Mouse (Mus musculus) stomach, embryonic 14.5 days (tissue): ENCODE measurements around the gene Gkap1. TPM values are rescaled to one million over a fixed set of nuclear protein-coding genes. Genes with fewer than 3 reads are reported as not detected.

Experiments
- ATAC-seq: fragments of 200-750 bp; cut with Nextera tagmentation; 2 replicates; pipeline ENCODE4 v1.8.0; 2017; ENCODE audit warnings: low read depth, moderate TSS enrichment; ENCODE audit not compliant: insufficient number of reproducible peaks, insufficient read depth, low FRiP score
- H3K27ac ChIP-seq: fragments of 300-500 bp; sonication (generic); 2 replicates; pipeline ENCODE4 v1.5.1; 2014; ENCODE audit warnings: mild to moderate bottlenecking, low read length, moderate library complexity, mixed read lengths
- H3K27me3 ChIP-seq: fragments of 300-500 bp; sonication (generic); 2 replicates; pipeline ENCODE4 v1.6.1; 2014; ENCODE audit warnings: low read length, control low read depth, mixed read lengths; ENCODE audit not compliant: control insufficient read depth, insufficient read depth
- H3K36me3 ChIP-seq: fragments of 300-500 bp; sonication (generic); 2 replicates; pipeline ENCODE4 v1.6.1; 2014; ENCODE audit warnings: mild to moderate bottlenecking, control low read depth, low read length, moderate library complexity, mixed read lengths; ENCODE audit not compliant: control insufficient read depth, insufficient read depth
- H3K4me1 ChIP-seq: fragments of 300-500 bp; sonication (generic); 2 replicates; pipeline ENCODE4 v1.6.1; 2014; ENCODE audit warnings: low read length, control low read depth, mixed read lengths; ENCODE audit not compliant: control insufficient read depth, insufficient read depth
- H3K4me2 ChIP-seq: fragments of 300-500 bp; sonication (generic); replicated peaks from 2 replicates; pipeline ENCODE4 v1.6.1; 2014; ENCODE audit warnings: low read depth, low read length, control low read depth
- H3K4me3 ChIP-seq: fragments of 300-500 bp; sonication (generic); 2 replicates; pipeline ENCODE4 v1.5.1; 2014; ENCODE audit warnings: low read depth, low read length, control low read depth
- H3K9ac ChIP-seq: fragments of 300-500 bp; sonication (generic); replicated peaks from 2 replicates; pipeline ENCODE4 v1.6.1; 2014; ENCODE audit warnings: low read depth, mild to moderate bottlenecking, control low read depth, low read length, moderate library complexity, mixed read lengths
- H3K9me3 ChIP-seq: fragments of 300-500 bp; sonication (generic); 2 replicates; pipeline ENCODE4 v1.6.1; 2016; ENCODE audit warnings: low read depth, low read length, control low read depth; ENCODE audit not compliant: control insufficient read depth
- WGBS: fragments of 180-500 bp; shearing (Covaris S2); extraction: QIAGEN DNeasy Blood & Tissue Kit; methylation state at CpG from one replicate; pipeline ENCODE4 v1.1.7; 2014; 5-methylcytosine and 5-hydroxymethylcytosine counted together
- microRNA-seq: library from miRNA; unstranded; fragments of <30 nt; microRNA quantifications from one replicate; pipeline ENCODE4, GENCODE M21; 2016
- polyA plus RNA-seq: library from polyadenylated mRNA; unstranded; fragments of >200 nt; fragmentation: Nextera tagmentation; extraction: Ambion mirVana; gene quantifications from 2 replicates; pipeline ENCODE4 v1.2.1, GENCODE M21; 2014

Gene Gkap1
- polyA plus RNA-seq, 1 experiment from 2014 or later: 26.0 TPM

DNA sequence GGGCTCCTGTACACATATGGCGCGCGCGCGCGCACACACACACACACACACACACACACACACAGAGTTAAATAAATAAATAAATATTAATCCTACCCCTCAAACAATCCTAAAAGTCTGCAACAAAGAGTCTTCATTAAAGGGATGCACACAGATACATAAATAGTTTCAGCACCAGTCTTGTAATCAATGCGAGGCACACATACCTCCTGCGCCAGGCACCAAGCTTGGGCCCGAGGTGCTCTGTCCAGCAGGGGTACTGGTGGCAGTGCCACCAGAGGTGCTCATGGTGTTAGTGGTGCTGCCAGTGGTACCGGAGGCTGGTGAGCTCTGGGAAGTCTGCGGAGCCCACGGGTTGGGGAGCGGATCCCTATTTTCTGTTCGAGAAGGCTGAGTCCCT, 84.0 kb downstream of the Gkap1 start:
- no peak overlapping the region for H3K4me3 ChIP-seq
- H3K27ac ChIP-seq: no peak overlapping the region
- no peak overlapping the region for H3K9ac ChIP-seq
- H3K36me3 ChIP-seq: peaks cover 40% of the 10 kb centered on the region
- H3K27me3 ChIP-seq: no peaks in the 10 kb centered on the region
- no peaks in the 10 kb centered on the region for H3K9me3 ChIP-seq
- ATAC-seq: no peak
- no peak overlapping the region for H3K4me2 ChIP-seq
- H3K4me1 ChIP-seq: no peaks in the 10 kb centered on the region
- 98% methylated on average over 14 of the region's 14 CpGs for whole genome bisulfite sequencing

DNA sequence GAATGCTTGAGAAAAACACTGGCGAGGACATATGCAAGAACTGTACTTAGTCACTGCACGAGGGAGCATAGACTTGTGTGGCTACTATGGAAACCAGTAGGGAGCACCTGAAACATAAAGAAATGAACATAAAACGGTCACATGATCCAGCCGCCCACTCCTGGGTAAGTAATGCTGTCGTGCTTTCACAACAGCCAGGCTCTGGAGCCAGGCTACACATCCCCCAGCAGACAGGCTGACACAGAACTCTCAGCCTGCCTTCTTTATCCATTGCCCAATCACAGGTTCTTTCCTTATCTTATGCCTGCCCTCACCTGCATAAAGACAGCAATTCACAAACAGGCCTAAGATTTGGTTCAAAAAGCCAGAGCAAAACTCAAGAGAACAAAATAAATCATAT, 86.0 kb downstream of the Gkap1 start:
- no peak overlapping the region for H3K9ac ChIP-seq
- no peaks in the 10 kb centered on the region for H3K9me3 ChIP-seq
- no peak for ATAC-seq
- H3K4me3 ChIP-seq: no peak overlapping the region
- no peaks in the 10 kb centered on the region for H3K27me3 ChIP-seq
- H3K27ac ChIP-seq: no peak overlapping the region
- no peaks in the 10 kb centered on the region for H3K4me1 ChIP-seq
- H3K4me2 ChIP-seq: no peak overlapping the region
- peaks cover 33% of the 10 kb centered on the region for H3K36me3 ChIP-seq
- 71% methylated on average over 5 of the region's 5 CpGs for whole genome bisulfite sequencing

DNA sequence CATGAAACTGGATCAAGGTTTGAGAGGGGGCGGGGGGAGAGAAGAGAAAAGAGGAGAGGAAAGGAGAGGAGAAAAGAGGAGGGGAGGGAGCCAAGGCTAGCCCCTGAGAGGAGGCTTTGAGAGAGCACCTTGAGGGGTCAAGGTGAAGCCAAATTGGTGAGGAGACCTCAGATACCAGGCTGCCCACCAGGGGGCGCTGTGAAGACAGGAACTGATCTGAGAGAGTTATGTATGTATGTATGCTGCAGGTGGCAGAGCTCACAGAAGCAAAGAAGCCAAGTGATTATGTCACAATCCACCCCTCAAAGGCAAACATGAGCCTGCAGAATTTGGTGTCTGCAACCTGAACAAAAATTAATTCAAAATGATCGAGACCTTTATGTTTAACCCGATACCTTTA, 87.1 kb downstream of the Gkap1 start:
- peaks cover 33% of the 10 kb centered on the region for H3K36me3 ChIP-seq
- no peaks in the 10 kb centered on the region for H3K9me3 ChIP-seq
- no peaks in the 10 kb centered on the region for H3K27me3 ChIP-seq
- no peaks in the 10 kb centered on the region for H3K4me1 ChIP-seq
- no peak overlapping the region for H3K9ac ChIP-seq
- no peak overlapping the region for H3K4me3 ChIP-seq
- H3K4me2 ChIP-seq: no peak overlapping the region
- H3K27ac ChIP-seq: no peak overlapping the region
- 56% methylated on average over 4 of the region's 4 CpGs for WGBS
- peak; percentile 23; the same call in 1 of the 2 replicates for ATAC-seq

DNA sequence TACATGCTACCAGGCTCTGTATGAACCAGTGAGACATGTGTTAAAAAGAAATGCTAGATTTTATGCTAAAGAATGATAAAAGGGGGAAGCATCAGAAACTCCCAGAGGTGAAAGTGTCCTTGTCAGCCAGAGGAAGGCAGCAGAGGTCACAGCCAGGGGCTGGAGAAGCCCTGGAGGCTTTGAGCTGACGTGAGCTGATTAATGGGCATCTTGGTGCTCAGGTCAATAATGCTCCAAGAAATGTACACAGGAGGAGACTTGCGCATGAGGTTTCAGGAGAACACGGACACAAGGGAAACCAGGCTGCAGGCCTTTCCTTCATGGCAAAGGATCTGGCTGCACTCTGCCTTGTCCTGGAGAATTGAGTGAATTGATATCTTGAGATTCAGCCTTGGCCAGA, 87.7 kb downstream of the Gkap1 start:
- Histone ChIP-seq H3K9me3 (no peaks in the 10 kb centered on the region), H3K4me2 (no peak overlapping the region), H3K9ac (no peak overlapping the region), H3K4me1 (no peaks in the 10 kb centered on the region), H3K27me3 (no peaks in the 10 kb centered on the region), H3K36me3 (peaks cover 37% of the 10 kb centered on the region), H3K27ac (no peak overlapping the region), H3K4me3 (no peak overlapping the region)
- ATAC-seq: no peak
- 74% methylated on average over 3 of the region's 3 CpGs for WGBS

DNA sequence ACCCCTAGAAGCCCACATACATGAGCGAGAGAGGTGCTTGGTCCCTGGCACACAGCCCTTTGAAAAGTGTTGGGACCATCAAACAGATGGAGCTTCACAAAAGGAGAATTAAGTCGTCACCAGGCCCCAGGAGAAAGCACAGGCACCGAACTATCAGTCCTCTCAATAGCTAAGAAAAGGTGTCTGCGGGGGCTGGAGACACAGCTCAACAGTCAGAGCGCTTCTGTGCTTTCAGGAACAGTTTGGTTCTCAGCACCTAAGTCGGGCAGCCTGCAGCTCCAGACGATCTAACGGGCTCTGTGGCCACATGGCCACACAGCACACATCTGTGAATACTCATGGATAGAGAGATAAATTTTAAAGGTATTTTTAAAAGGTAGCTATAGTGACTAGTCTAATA, 89.2 kb downstream of the Gkap1 start:
- Histone ChIP-seq H3K9me3 (no peaks in the 10 kb centered on the region), H3K9ac (no peak overlapping the region), H3K36me3 (peaks cover 36% of the 10 kb centered on the region), H3K4me2 (no peak overlapping the region), H3K27me3 (no peaks in the 10 kb centered on the region), H3K4me3 (no peak overlapping the region), H3K27ac (no peak overlapping the region), H3K4me1 (no peaks in the 10 kb centered on the region)
- 92% methylated on average over 8 of the region's 8 CpGs for WGBS
- ATAC-seq: no peak

DNA sequence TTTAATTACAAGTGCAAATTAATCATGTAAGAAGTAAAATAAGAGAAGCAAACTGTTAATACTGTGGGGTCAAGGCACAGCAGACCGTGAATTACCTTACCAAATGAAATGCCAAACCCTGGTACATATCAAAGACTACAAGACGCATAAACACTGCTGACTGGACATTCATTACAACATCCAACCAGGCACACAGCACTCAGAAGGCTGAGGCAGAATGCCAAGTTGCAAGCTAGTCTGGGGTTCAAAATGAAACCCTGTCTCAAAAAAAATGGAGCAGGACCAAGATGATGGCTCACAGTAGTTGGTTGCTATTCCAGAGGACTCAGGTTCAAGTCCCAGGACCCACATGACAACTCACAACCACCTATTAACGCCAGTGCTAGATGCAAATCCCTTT, 91.4 kb downstream of the Gkap1 start:
- no peaks in the 10 kb centered on the region for H3K9me3 ChIP-seq
- H3K27me3 ChIP-seq: no peaks in the 10 kb centered on the region
- H3K4me3 ChIP-seq: no peak overlapping the region
- no peak overlapping the region for H3K9ac ChIP-seq
- no peak for ATAC-seq
- H3K4me1 ChIP-seq: no peaks in the 10 kb centered on the region
- peaks cover 39% of the 10 kb centered on the region for H3K36me3 ChIP-seq
- 74% methylated on average over 3 of the region's 3 CpGs for WGBS
- H3K4me2 ChIP-seq: no peak overlapping the region
- H3K27ac ChIP-seq: no peak overlapping the region

Small RNA genes lying within 50 kb of the gene (microRNA-seq; reads per million reads assigned to microRNA genes)
- not detected for gene Mir6369

Other genes starting within 250 kb of the Gkap1 start
- 3.2 and 3.3 TPM in 2 replicates for gene Klhl3, start 162.1 kb downstream of the Gkap1 start, polyA plus RNA-seq
- 51.2 and 53.1 TPM in 2 replicates for gene Hnrnpa0, start 147.1 kb downstream of the Gkap1 start, polyA plus RNA-seq
- gene Idnk, start 118.0 kb downstream of the Gkap1 start, polyA plus RNA-seq: 38.9 and 40.5 TPM in 2 replicates
- gene Ubqln1, start 60.0 kb downstream of the Gkap1 start, polyA plus RNA-seq: 76.2 and 78.4 TPM in 2 replicates
- 0.59 and 1.1 TPM in 2 replicates for gene Kif27, start 83.4 kb upstream of the Gkap1 start, polyA plus RNA-seq
- gene 2210016F16Rik, start 109.5 kb upstream of the Gkap1 start, polyA plus RNA-seq: 30.6 and 33.0 TPM in 2 replicates
- gene Rmi1, start 126.5 kb upstream of the Gkap1 start, polyA plus RNA-seq: 24.8 and 27.6 TPM in 2 replicates
- 1,425 and 1,587 TPM in 2 replicates for gene Hnrnpk, start 127.6 kb upstream of the Gkap1 start, polyA plus RNA-seq